Mouse (Mus musculus): ENCODE data around the gene Erp29. TPM values are rescaled to one million over a fixed set of nuclear protein-coding genes. Genes with fewer than 3 reads are reported as not detected.
A peak's percentile ranks its signal among the peaks of the same experiment; 100 is the strongest.

The Erp29 gene
- total RNA-seq, 1 experiment from 2014 or later = 103 TPM

- peak; percentile 35 for DNase-seq
These were observed 2.3 kb downstream of the Erp29 start for GRCm38 (mm10) chr5:121449976-121450375.

- DNase-seq = no peak
These were observed 3.9 kb downstream of the Erp29 start for GRCm38 (mm10) chr5:121448450-121448849.

- no peak for DNase-seq
These were observed 7.4 kb downstream of the Erp29 start for GRCm38 (mm10) chr5:121444870-121445269.

- DNase-seq = peak; percentile 27
These were observed 8.8 kb downstream of the Erp29 start for GRCm38 (mm10) chr5:121443548-121443947.

GRCm38 (mm10) chr5:121438756-121439155 is 13.6 kb downstream of the Erp29 start:
- no peak for DNase-seq

GRCm38 (mm10) chr5:121438131-121438530 is 14.2 kb downstream of the Erp29 start:
- DNase-seq = peak; percentile 54

- DNase-seq = no peak
These were observed 23.4 kb downstream of the Erp29 start for GRCm38 (mm10) chr5:121428954-121429353.

- DNase-seq = no peak
These were observed 29.0 kb downstream of the Erp29 start for GRCm38 (mm10) chr5:121423297-121423696.

GRCm38 (mm10) chr5:121422787-121423186 is 29.5 kb downstream of the Erp29 start:
- DNase-seq = no peak

GRCm38 (mm10) chr5:121420721-121421120 is 31.6 kb downstream of the Erp29 start:
- no peak for DNase-seq

- no peak for DNase-seq
These were observed 41.3 kb downstream of the Erp29 start for GRCm38 (mm10) chr5:121410975-121411374.

GRCm38 (mm10) chr5:121407856-121408255 is 44.5 kb downstream of the Erp29 start:
- no peak for DNase-seq

GRCm38 (mm10) chr5:121400849-121401248 is 51.5 kb downstream of the Erp29 start:
- DNase-seq = no peak

GRCm38 (mm10) chr5:121400064-121400463 is 52.2 kb downstream of the Erp29 start:
- DNase-seq = no peak

- DNase-seq = no peak
These were observed 52.8 kb downstream of the Erp29 start for GRCm38 (mm10) chr5:121399540-121399939.

- DNase-seq = no peak
These were observed 53.3 kb downstream of the Erp29 start for GRCm38 (mm10) chr5:121398965-121399462.

- no peak for DNase-seq
These were observed 54.0 kb downstream of the Erp29 start for GRCm38 (mm10) chr5:121398146-121398964.

GRCm38 (mm10) chr5:121397187-121398145 is 54.8 kb downstream of the Erp29 start, which contains the start of gene Naa25:
Gene Naa25, plus strand, starts transcription at chr5:121397936.
- DNase-seq = peak; percentile 97

GRCm38 (mm10) chr5:121395621-121396020 is 56.7 kb downstream of the Erp29 start:
- no peak for DNase-seq

GRCm38 (mm10) chr5:121393402-121393801 is 58.9 kb downstream of the Erp29 start:
- DNase-seq = no peak

GRCm38 (mm10) chr5:121392667-121393380 is 59.5 kb downstream of the Erp29 start:
- no peak for DNase-seq

- DNase-seq = no peak
These were observed 62.6 kb downstream of the Erp29 start for GRCm38 (mm10) chr5:121389691-121390090.
